Mouse (Mus musculus) CD8-positive naive resting alpha-beta T cell, adult 2 months (primary cell): ENCODE measurements around the gene Pla1a.

Experiments used
- DNase-seq, 2 experiments: peaks; one replicate each; pipeline ENCODE4 v3.0.0; 2022; ENCODE audit warnings: low read depth in 2 of 2, low spot score in 2 of 2

Gene Pla1a

DNA sequence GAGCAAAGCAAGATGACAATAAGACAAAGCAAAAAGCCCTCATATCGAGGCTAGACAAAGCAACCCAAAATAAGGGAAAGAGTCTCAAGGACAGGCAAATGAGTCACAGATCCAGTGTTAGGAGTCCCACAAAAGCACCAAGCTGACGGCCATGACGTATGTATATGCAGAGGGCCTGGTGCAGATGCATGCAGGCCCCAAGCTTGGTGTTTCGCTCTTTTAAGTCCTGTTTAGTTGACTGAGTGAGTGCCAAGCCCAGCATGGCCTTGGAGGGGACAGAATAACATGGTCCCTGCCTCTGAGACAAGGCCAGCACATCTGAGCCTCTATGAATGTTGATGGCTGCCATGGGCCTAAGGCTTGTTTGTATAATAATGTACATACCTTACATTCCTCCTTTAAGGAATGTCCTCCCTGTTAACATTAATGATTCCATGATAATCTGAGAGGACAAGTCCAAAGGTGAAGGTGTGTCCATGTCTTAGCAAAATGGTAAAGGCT is 1.4 kb upstream of the Pla1a start:
- DNase-seq = no peak

DNA sequence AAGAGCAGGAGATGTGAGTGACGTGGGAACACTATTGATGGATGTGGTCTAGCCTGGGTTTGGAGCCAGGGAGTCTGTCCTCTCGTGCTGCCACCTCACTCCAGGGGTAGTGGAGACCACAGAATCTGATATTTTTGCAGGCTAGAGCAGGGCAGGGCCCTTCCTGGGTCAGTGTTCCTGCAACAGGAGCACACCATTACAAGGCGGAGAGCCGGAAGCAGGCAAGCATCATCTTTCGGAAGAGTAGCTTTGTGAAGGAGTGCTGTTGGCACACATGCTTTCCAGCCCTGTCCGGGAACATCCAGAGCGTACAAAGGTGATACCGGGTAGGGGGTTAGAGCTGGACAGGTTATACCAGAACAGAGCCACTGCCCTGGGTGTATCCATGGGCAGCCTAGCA is 569 bp upstream of the Pla1a start:
- no peak for DNase-seq

DNA sequence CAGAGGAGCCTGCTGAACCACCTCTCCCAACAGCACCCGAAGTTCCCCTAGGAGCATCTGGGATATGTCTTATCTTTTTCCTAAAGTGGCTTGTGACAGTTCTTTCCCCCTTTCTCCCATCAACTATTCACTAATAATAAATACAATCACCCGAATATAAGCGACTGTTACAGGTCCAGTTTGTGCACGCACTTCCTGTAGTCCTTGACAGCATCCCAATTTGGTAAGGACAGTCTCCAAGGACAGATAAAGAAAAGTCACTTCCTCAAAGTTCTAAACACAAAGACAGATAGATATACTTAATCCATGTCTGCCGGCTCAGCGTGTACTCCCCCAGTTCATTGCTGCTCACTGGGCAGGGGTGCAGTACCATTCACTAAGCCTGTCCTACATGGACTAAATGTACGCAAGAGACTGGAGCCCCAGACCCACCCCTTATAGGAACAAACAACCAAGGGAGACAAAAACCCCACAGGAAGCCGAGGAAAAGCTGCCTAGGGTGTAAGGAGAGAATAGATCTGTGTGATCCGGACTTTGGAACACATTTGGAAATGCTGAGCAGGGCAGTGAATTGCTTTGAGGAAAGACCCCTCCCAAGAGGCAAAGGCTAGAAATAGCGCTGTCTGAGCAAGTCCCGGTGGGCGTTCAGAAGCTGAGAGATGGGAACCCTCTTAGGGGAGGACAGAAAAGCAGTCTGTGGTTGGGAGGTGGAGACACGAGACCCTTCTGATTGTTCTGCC is 1.3 kb downstream of the Pla1a start:
- DNase-seq = no peak

DNA sequence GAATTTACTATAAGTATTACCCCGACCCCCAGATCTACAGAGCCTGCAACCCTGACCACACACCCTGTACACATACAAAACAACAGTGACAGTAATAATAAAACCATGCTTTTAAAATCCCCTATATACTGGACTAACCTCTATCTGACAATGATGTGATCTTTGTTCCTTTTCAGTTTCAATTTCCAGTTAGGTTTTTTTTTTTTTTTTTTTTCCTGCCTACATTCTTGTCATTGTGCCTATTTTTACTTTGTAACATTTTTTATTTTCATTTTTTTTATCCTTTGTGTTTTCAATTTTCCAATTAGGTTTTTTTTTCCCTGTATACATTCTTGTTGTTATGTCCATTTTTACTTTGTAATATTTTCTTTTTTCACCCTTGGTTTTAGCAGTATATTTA is 7.1 kb downstream of the Pla1a start:
- no peak for DNase-seq

DNA sequence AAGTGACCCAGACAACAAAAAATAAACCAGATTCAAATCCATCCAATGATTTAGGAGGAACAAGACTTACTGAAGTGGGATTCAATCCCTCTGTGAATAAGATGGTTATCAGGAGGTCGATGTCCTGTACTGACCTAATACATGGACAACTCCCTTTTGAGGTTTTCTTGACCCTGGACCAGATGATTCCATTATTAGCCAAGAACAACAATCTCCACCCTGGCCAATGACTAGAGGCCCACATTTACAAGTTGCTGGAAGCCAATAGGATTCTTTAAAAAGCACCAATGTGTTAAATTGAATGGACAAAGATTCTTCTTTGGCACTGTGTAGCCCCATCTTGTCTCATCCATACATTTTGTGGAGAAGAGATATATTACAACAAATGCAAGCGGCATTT is 7.6 kb downstream of the Pla1a start:
- DNase-seq = no peak

DNA sequence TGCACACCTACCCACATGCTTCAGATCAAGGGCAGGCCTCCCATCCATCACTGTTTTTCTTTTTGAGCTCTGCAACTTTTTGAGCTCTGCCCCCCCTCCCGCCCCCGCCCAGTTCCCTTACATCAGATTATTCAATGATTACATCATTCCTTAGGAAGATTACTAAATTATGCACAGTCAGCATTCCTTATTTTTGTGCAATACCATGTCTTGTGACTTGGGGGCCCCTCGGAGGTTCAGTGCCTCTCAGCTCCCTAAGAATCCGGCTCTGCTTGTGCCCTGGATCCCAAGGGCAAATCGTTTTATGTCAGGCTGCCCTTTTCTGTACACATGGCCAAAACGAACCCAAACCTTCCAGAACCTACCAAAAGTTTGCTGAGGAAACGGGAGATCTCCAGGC is 18.0 kb downstream of the Pla1a start:
- DNase-seq = no peak

DNA sequence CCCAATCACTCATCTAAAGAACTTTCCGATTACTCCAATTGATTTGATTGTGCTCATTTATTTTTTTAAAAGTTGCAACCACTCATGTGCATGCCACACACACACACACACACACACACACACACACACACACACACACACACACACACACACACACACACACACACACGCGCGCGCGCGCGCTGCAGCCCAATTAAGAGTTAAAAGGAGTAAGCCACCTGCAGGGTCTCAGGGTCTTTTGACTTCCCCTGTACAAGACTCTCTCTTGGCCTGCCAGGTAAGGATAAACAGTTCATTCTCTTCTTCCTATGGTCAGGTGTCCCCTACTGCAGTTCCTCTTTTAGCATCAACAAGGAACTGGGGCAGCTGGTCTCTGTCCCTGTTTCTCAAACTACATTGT is 24.5 kb downstream of the Pla1a start:
- no peak for DNase-seq

DNA sequence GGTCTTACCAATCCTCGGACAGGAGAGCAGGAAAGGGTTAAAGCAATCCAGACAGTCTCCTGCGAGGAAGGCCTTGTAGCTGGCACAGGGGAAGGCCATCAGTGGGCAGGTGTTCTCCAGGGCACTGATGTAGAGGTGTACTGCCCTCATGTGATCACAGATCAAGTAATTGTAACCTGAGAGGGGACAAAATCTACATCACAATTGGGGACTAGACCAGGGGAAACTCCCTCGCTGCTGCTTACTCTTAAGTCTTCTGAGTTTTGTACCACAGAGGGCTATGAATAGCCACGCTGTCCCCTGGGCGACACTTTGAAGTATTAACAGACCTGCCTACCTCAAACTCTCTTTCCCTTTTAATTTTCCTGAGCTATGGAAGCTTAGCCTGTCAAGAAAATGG is 25.4 kb downstream of the Pla1a start:
- no peak for DNase-seq

DNA sequence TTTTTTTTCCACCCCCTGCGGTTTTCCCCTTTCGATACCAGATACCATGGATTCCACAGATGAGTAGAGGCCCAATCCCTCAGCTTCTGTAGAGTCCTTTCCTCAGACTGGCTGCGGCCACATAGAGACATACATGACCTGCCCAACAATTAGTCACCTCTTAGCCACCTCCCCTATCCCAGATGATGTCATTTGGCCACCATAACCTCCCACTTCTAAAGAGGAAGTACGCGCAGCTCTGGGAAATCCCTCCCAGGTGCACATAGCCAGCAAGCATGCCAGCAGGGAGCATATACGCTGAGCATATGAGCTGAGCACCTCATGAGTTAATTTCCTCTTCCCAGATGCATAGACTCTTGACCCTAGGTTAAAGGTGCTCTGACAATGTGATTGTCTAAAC is 26.2 kb downstream of the Pla1a start:
- DNase-seq = no peak

DNA sequence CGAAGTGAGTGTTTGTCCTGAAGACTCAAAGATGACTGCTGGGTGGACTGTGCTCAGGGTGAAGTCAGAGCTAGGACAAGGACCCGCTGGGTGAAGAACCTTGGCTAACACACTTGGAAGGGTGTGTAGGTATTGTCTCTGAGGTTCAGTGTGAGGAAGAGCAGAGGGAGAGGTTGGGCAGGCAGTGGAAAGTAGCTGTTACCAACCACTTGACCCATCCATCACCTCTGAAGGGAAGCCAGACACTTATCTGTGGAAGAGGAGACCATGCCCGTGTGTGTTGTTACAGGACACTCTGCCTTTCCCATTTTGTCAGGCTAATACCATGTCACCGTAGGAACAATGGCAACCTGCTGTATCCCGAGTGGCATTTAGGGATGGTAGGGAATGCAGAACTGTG is 26.7 kb downstream of the Pla1a start:
- no peak for DNase-seq

DNA sequence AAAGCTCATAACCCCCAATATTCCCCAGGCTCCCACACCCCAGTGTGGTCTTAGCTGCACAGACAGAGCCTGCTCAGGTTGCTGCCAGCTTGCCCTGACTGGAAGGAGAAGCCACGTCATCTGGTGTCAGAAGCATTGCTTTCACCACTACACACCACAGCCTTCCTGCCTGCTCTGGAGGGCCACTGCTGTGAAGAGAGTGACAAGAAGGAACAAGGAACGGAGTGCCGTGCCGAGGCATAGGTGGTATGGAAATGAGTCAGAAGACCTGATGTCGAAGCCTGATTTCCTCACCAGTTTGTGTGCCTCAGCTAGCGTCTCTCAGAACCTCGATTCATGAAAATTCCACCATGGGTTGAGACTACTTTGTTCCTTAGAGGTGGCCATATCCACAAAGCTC is 29.3 kb downstream of the Pla1a start:
- peak; percentile 39 to 55 for DNase-seq

DNA sequence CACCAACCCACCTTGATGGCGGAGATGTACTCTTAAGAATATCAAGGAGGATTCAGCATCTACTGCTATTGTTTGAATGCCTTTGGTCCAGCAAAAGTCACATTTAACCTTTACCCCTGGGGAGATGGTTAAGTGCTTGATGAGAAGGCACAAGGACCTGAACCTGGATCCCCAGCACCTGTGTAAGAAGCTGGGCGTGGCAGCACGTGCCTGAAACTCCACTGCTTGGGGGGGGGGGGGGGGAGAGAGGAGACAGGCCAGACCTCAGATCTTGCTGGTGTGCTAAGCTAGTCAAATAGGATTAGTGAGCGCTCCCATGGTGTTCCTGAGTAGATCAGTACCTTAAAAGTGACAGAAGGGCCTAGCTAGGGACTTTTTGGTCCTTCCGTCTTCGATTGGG is 31.5 kb downstream of the Pla1a start:
- DNase-seq = no peak

DNA sequence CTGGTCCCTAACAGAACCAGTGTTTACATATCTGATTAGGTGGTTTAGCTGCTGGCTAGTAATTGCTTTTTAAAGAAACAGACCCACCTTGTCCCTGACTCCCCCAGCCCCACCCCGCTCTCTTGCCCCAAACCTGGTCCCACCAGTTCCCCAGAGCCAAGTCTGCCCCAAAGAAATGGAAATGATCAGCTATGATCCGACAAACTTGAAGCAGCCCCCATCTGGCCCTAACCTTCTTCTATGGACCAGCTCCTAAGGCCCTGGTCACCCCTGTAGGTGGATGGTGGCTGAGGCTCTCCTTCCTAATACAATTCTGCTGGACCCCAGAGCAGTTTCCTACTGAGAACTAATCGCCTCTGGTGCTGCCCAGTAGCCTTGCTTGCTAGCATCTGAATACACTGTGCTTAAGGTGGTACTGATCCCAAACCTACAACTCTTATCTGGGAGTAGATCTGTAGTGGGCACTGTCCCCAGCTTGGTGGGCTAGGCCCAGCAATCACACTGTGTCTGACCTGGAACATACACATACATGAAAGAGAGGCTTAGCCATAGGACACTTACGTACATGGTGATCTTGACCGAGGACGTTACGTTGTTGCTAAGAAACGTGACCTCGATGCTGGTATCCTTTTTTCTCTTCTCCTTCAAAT is 32.5 kb downstream of the Pla1a start:
- no peak for DNase-seq

DNA sequence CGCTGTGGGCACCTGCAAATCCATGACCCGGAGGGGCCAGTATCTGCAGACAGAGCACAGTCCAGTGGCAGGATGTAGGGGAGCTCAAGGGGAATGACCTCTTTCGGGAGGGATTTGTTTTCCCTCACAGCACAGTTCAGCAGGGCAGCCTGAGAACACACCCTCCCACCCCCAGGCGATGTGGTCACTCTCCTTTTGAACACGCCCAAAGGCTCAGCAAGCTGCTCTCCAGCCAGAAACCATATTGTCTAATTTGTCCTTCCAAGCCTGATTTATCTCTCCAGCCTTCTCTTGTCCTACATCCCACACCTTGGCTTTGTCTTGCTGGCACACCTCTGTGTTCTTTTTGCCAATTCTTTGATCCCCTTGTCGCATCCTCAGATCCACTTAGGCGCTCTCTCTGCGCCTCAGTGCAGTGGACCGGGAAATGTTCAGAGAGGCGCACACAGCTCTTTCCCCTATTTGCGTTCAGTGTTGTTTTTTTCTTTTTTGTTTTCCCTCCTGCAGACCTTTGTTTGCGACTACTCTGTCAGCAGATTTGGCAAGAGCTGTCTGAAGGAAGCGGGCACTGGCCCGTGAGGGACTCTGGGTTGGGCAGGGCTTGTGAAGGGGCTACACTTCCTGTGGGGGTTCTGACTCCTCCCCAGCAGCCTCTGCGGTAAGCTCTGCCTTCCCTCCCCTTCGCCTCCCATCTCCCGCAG is 33.3 kb downstream of the Pla1a start:
- DNase-seq = peak in 1 of 2 experiments; percentile 33

DNA sequence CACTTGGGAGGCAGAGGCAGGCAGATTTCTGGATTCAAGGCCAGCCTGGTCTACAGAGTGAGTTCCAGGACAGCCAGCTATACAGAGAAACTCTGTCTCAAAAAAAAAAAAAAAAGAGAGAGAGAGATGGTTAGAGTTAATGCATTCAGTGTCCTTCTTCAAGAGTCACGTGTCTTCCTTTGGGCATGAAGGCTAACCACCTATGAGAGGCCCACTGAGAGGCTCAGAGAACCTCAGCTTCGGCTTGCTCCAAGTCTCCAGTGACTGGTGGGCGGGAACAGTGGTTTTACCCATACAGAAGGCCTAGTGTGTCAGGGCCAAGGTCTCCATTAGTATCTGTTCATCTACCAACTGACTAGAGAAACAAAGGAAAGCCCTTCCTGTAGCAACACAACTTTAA is 33.9 kb downstream of the Pla1a start:
- no peak for DNase-seq

DNA sequence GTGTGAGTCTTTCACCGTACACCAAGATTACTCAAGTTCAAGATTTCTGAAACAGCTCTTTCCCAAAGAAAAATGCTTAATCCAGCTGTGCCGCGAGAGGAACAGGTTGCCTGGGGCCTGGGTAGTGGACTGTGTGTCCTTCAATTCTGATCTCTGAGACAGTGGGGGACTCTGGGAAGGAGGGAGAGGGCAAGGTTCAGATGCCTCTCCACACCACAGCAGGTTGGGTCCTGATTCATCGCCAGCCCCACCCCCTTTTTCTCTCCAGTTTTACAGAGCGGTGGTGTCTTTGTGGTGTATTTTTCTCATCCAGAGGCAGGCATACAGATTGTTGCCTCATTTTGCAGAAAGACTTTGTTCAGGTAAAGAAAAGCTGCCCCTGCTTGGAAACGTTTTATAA is 34.7 kb downstream of the Pla1a start:
- no peak for DNase-seq

DNA sequence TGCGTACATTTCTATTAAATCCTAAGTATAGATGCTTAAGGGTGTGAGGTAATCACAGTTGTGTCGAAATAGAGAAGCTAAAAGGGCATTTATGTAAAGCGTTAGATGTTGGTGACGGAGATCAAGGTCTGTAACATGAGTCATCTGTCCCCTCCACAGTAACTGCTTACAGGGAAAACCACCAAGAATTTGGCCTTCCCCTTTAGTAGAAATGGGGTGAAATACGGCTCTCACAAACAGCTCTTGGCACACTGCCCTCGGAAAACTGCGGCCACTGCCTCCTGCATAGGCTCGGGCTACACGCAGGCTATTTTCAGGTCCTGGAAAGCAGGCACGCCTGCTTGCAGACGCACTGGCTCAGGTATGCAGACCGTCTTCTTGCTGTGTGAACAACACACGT is 36.8 kb downstream of the Pla1a start:
- DNase-seq = no peak

DNA sequence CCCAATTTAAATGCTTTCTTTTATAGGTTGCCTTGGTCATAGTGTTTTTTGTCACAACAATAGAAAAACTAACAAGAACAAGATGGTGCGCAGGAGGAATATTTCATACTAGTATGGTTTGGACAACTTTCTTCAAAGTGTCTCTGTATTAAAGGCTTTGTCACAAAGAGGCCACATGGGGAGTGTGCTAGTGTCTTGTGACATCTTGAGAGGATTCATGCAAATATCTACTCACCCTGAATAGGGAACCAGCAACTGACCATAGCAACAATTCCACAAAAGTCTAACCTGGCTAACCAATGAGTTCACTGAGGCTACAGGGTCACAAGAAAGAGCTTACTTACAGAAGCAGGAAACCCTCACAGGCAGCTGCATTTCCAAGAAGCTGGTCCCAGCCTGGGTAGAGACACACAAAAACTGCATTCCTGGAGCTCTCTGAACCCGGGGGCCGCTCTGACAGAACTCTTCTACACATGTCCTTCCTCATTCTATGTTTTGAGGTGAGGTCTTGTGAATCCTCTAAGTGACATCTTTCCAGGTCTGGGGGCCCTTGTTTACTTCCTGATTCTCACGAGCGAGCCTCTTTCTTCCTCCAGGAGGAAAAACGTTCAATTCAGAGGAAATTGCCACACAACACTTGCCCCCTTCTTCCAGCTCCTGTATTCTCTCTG is 37.8 kb downstream of the Pla1a start:
- no peak for DNase-seq

DNA sequence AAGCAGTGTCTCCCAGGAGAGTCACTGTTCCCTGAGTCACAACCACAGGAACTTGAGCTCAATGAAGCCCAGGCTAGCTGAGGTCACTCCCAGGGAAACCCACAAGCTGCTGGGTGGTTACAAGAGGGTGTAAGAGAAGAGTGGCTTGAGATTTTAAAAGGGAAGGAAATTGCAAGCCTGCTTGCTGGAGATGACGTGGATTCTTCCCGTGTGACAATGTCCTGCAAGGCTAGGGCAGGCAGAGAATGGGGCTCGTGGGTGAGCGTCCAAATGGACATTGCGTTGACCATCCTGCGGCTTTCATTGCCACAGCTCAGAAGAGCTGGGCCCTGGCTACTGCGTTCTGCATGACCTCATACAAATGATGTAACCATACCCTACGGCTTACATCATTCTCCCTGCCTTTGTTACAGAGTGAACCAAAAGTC is 38.7 kb downstream of the Pla1a start:
- DNase-seq = no peak

DNA sequence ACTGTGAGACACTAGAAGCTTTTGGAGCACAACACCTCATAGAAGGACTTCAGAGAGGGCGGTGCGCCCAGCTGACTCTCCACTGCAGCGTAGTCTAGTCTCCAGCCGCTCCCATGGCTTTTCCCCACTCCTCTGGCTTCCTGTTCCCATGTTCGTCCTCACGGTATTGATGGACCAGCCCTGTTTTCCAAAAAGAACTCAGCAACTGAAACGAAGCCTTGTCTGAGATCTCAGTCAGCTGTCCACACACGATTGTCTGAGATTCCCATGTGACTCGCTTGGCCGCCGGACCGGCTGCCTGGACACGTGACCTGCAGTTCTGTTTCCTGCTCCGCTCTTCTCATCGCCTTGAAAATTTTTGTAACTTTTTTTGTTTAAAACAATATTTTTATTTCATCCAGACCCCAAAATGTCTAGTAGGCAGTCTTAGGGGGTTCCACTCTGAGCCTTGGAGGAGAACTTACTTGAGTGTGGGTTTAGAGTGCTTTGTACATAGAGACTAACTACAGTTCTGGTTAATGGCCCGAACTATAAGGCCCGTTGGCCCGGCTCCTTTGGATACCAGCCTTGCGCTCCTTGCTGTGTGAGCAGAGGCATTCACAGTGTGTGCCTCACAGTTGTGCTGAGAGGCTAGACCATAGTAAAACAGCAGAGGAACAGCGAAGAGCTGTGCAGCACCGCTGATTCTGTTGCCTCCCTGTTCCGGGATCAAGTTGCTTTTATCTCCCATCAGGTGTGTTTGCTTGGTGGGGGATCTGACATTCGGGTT is 40.6 kb downstream of the Pla1a start:
- no peak for DNase-seq

DNA sequence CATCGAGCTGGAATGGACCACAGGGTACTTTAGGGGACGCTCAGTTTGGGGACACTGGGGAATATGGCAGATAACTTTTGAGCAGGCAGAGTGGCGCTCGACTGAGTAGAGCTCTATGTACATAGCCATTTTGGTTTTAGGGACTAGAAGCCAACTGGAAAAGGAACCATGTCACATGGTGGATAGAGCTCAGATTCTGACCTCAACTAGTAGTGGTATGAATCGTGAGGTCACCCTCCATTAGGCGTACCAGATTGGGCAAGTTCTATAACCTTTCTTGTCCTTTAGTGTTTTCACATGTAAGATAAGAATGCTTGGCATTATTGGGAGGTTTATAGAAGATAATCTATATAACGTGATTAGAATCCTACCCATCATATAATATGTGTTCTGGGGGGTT is 42.6 kb downstream of the Pla1a start:
- DNase-seq = no peak
